Mouse (Mus musculus) adrenal gland, postnatal 4 days (tissue): ENCODE data around the gene Fhit. TPM values are rescaled to one million over a fixed set of nuclear protein-coding genes. Genes with fewer than 3 reads are reported as not detected.

Experiments used
- DNase-seq, 2 experiments: peaks; one replicate each; pipeline ENCODE4 v3.0.0; 2021 to 2022; ENCODE audit warnings: low spot score in 2 of 2, mixed read lengths in 2 of 2
- total RNA-seq, 2 experiments: library from RNA; stranded (reverse); gene quantifications; 2 replicates each; pipeline ENCODE4 v1.2.3; 2021

Gene Fhit
- total RNA-seq, 2 experiments from 2014 or later = 14.7 to 19.2 TPM

GRCm38 (mm10) chr14:10526800-10527199 lies 635.0 kb downstream of the Fhit start:
- no peak for DNase-seq

GRCm38 (mm10) chr14:10525786-10526185 lies 636.0 kb downstream of the Fhit start:
- no peak for DNase-seq

GRCm38 (mm10) chr14:10514026-10514425 lies 647.8 kb downstream of the Fhit start:
- no peak for DNase-seq

GRCm38 (mm10) chr14:10509252-10509651 lies 652.6 kb downstream of the Fhit start:
- DNase-seq = no peak

- no peak for DNase-seq
Observed at GRCm38 (mm10) chr14:10507560-10507959, 654.3 kb downstream of the Fhit start.

- no peak for DNase-seq
Observed at GRCm38 (mm10) chr14:10485798-10486197, 676.0 kb downstream of the Fhit start.

- no peak for DNase-seq
Observed at GRCm38 (mm10) chr14:10482851-10483613, 678.8 kb downstream of the Fhit start.

- DNase-seq = no peak
Observed at GRCm38 (mm10) chr14:10481370-10481769, 680.5 kb downstream of the Fhit start.

- DNase-seq = no peak
Observed at GRCm38 (mm10) chr14:10480681-10481080, 681.2 kb downstream of the Fhit start.

GRCm38 (mm10) chr14:10453001-10453861 lies 708.6 kb downstream of the Fhit start:
- DNase-seq = peak in 1 of 2 experiments; percentile 13

- no peak for DNase-seq
Observed at GRCm38 (mm10) chr14:10452234-10452633, 709.6 kb downstream of the Fhit start.

- DNase-seq = no peak
Observed at GRCm38 (mm10) chr14:10445360-10445759, 716.5 kb downstream of the Fhit start.

- DNase-seq = no peak
Observed at GRCm38 (mm10) chr14:10439007-10439749, 722.7 kb downstream of the Fhit start.

GRCm38 (mm10) chr14:10436193-10436592 lies 725.6 kb downstream of the Fhit start:
- no peak for DNase-seq

GRCm38 (mm10) chr14:10432502-10432901 lies 729.3 kb downstream of the Fhit start:
- DNase-seq = no peak

- DNase-seq = no peak
Observed at GRCm38 (mm10) chr14:10430396-10431000, 731.3 kb downstream of the Fhit start.

- no peak for DNase-seq
Observed at GRCm38 (mm10) chr14:10423499-10423898, 738.3 kb downstream of the Fhit start.

- no peak for DNase-seq
Observed at GRCm38 (mm10) chr14:10422261-10422660, 739.6 kb downstream of the Fhit start.

GRCm38 (mm10) chr14:10415068-10415467 lies 746.8 kb downstream of the Fhit start:
- DNase-seq = no peak

GRCm38 (mm10) chr14:10409306-10409962 lies 752.4 kb downstream of the Fhit start:
- no peak for DNase-seq

- no peak for DNase-seq
Observed at GRCm38 (mm10) chr14:10405346-10405745, 756.5 kb downstream of the Fhit start.
